Mouse (Mus musculus) layer of hippocampus, adult 9-11 months (tissue): Measurements from ENCODE around the gene Clca1.
"Not testable (repeated sequence)": the region's sequence is repeated elsewhere in the genome, so short reads cannot be mapped to it uniquely, and the experiment has no call there.

Source experiments
- DNase-seq: peaks from one replicate; pipeline ENCODE4 v3.0.0; 2022

The Clca1 gene

GRCm38 (mm10) chr3:145032676-145033075 lies at the start of gene Clca1:
Clca1 (minus strand) TSS chr3:145032776.
- no peak for DNase-seq

DNA sequence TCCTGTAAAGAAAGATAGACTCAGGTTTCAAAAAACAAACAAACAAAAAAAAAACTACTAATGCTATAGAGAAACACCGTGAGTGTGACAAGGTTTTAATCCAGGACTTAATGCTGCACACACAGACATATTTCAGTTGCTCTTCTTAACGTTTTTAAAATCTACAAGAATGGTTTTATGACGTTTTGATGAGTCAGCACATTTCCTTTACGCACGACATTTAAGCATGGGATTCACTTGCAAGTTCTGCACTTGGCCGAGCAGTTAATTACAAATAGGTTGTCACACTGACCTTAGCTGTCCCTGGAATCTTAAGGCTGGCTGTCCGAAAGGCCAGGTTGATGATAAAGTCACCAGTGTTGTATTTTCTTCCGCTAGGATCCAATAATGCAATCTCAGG lies 48.3 kb upstream of the Clca1 start:
- no peak for DNase-seq

- DNase-seq: no peak
Observed at GRCm38 (mm10) chr3:145078405-145078804, 45.8 kb upstream of the Clca1 start.

GRCm38 (mm10) chr3:145072339-145072738 lies 39.8 kb upstream of the Clca1 start:
- no peak for DNase-seq

- no peak for DNase-seq
Observed at GRCm38 (mm10) chr3:145068964-145069363, 36.4 kb upstream of the Clca1 start.

GRCm38 (mm10) chr3:145055138-145055537 lies 22.6 kb upstream of the Clca1 start:
- DNase-seq: not testable (repeated sequence)

DNA sequence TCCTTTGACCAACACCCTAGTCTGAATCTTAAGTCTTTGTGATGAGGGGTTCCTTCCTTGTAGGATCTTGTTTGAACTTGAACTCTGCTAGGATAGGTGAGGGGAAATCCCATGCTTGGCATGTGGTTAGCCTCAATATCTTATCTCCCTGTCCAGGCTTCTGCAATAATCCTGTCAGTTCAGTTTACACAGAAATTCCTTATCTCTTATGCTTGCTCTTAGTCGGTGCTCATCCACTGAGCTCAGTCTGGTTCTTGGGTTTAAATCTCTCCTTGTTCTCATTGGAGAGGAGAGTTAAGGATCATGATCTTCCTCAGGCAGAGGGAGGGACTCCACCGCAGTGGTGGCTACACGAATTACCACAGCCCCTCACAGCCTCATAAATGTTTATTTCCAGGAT lies 17.2 kb upstream of the Clca1 start:
- no peak for DNase-seq

- no peak for DNase-seq
Observed at GRCm38 (mm10) chr3:145038813-145039212, 6.2 kb upstream of the Clca1 start.

- DNase-seq: no peak
Observed at GRCm38 (mm10) chr3:145028036-145028435, 4.5 kb downstream of the Clca1 start.

GRCm38 (mm10) chr3:145026750-145027149 lies 5.8 kb downstream of the Clca1 start:
- DNase-seq: peak; percentile 13

- no peak for DNase-seq
Observed at GRCm38 (mm10) chr3:145017807-145018206, 14.8 kb downstream of the Clca1 start.

DNA sequence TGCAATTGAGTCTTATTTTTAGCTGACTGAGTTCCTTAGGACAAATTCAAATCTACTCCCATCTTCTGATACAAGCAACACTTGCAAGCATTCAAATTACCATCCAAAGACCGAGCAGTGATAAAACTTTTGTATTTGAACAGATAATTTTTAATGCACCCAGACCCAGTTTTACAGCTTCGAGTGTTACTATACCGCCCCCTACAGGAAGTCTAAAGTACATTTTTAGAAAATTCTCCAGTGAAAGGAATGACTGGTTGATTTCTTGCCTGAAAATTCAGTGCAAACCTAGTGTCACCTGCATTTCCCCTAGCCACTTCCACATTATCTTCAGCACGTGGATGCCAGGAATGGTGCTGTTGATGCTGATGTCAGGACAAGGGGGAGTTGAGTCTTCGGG lies 28.2 kb downstream of the Clca1 start:
- no peak for DNase-seq

DNA sequence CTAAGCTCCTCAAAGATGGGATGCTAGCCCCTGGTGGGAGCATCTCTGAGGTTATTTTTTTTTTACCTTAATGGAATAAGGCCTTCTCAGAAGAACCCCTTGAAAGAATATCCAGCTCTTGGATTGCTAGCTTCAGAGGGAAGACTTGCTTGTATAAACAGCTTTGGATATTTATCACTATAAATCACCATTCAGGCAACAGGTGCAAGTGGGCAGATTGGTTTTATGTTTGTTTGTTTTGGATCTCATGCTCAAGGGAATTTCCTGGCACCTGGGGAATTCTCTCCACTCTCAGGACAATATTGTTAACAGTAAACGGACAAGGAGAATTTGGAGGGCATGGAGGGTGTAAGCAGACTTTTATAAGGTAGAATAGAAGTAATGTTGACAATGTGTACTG lies 31.7 kb downstream of the Clca1 start:
- DNase-seq: no peak

GRCm38 (mm10) chr3:144993055-144993454 lies 39.5 kb downstream of the Clca1 start:
- no peak for DNase-seq

DNA sequence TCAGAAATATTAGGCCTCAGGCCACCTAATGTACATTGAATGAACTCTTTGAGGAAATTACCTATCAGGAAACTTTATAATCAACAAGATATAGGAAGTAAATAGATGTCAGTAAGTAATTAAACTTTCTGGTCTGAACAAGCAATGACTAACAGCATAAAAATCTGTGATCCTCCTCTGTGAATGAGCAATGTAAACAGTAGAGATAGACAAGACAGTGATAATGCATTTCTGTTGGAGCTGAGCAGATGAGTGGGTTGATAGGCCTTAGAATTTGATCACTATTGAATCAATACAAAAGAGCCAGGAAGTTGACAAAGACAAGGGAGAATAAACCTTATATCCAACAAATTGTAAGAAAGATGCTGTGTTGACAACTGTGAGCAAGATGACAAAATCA lies 40.0 kb downstream of the Clca1 start:
- no peak for DNase-seq

DNA sequence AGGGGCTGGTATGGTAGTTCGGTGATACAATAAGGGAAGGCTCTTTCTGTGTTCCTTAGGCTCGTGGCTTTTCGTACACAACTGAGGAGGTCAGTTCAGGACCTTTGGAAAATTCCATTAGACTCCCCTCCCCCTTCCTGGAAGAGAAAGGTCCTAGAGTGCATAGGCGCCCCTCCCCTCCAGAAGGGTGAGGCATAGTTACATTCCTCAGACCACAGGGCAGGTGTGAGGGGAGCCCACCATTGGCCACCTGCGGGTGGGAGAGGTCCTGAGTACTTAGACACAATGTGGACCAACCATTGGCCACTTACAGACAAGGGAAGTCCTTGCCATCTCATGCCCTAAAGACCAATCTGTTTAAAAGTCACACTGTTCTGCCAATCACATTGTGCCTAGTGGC lies 46.7 kb downstream of the Clca1 start:
- DNase-seq: no peak

GRCm38 (mm10) chr3:144980551-144980950 lies 52.0 kb downstream of the Clca1 start:
- no peak for DNase-seq

DNA sequence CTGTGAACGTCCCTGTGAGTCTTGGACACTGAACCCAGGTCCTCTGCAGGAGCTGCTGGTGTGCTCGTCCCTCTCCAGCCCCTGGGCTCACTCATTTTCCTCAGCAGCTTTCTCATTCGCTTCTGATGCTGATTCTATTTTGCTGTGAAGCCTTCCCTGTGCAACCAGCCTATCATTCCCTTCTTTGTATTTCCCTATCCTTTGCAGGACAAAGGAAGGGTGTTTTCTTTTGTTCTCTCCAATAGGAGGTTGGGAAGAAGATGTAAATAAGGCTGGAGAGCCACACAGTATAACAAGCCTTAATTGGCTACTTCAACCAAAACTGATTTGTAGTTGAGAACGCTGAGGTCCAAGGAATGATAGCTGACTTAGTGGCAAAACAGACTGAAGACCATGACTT lies 54.9 kb downstream of the Clca1 start:
- no peak for DNase-seq

- DNase-seq: no peak
Observed at GRCm38 (mm10) chr3:144976091-144976490, 56.5 kb downstream of the Clca1 start.

DNA sequence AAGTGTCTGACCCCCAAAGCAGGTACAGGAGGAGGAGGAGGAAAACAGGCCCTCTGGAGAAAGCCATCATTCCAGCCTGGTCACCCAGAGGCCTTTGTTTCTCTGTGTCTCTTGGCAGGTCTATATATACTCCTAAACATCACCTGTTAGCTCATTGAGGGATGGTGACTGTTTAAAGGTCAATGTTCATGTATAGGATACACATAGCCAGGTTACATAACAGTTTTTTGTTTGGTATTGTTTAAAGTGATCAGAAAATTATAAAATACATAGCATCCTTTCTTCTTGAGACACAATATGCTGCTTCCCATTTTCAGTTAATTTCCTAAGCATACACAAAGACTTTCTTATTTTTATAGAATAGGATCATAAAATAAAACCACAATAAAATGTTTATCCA lies 57.6 kb downstream of the Clca1 start, which contains the start of gene Clca4a:
Gene Clca4a (minus strand): TSS at position 101 of the 400 bp plus-strand sequence.
- DNase-seq: no peak

DNA sequence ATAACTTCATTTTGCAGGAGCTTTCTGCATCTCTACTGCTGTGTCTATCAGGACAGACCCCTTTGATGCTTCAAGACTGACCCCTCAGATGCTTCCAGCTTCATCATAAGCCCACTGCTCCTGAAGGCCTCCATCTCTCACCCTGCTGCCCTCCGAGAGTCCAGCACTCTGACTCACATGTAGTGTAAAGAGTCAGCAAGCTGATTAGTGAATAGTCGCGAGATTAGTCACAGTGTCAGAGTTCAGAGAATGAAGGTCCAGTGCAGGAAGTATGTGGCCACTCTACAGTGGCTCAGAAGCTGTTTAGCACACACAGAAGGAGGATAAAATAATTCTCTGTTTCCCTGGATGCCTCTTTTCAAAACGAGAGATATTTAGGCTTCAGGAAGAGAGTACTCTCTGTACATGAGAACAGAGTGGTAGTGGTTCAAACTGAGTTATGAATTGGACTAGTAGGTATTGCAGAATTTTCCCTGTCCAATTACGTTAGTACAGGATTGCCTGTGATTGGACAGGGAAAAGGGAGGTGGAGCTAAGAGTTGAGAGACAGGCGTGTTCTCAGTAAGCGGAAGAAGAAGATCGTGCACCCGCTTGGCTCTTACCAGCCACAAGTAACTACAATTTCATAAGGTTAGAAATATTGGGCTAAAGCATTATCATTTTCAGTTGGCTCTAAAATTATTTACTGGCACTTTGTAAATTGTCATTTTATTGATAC lies 60.9 kb downstream of the Clca1 start:
- DNase-seq: no peak

- no peak for DNase-seq
Observed at GRCm38 (mm10) chr3:144969755-144970154, 62.8 kb downstream of the Clca1 start.

- no peak for DNase-seq
Observed at GRCm38 (mm10) chr3:144966074-144966473, 66.5 kb downstream of the Clca1 start.
